Mouse (Mus musculus): Measurements from ENCODE around the gene Cdip1.

DNA sequence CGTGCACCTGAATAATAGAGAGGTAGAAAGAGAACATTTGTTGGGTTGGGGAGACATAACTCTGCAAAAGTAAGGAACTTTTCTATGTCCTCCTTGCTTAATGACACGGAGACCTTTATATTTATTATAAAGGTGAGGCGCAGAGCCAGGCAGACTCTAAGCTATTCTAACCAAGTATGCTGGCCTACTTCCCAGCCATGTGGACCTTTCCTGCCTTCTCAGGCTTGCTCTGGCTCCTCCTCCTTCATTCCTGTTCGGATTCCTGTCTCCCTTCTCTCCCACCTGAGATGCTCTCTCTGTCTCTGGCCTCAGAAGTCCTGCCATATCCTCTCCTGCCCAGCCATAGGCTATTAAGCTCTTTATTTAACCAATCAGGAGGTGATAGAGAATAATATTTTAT, 64.8 kb downstream of the Cdip1 start:
- TF ChIP-seq CTCF (IDR thresholded peaks at IDR 0.05; ENCODE audit: low read depth) (no peak), EP300 (IDR thresholded peaks at IDR 0.05; ENCODE audit: low read depth) (no peak)
